Mouse (Mus musculus): ENCODE data around the gene Gins2. TPM values are rescaled to one million over a fixed set of nuclear protein-coding genes. Genes with fewer than 3 reads are reported as not detected.

Gene Gins2
- polyA plus RNA-seq, 2 experiments = 37.5 to 63.4 TPM

DNA sequence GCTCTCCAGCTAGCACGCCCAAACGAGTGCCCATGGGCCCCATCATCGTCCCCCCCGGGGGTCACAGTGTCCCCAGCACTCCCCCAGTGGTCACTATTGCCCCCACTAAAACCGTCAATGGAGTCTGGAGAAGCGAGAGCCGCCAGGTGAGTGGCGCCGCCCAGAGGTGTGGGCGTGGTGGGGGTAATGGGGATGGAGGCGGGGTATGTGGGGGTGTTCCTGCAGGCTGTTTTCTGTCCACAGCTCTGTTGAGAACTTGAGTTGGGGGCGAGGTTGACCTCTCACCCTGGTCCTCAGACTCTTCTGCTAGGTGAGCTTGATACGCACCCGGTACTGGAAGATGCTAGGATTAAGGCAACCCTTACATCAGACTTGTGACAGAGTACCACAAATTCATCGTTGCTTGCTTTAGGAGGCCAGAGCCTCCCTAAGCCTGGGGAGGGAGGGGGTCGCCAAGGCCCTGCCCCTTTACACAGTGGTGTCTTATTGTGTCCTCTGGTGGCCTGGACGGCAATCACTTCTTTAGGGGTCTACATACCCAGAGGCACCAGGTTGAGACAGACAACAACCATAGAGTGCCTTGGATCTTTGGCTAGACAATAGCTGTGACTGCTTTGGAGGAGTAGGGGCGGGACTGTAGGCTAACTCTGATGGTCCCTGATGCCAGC, 26.3 kb downstream of the Gins2 start:
- 85% methylated on average over 18 of the region's 18 CpGs for WGBS (ENCODE audit: insufficient replicate concordance)

DNA sequence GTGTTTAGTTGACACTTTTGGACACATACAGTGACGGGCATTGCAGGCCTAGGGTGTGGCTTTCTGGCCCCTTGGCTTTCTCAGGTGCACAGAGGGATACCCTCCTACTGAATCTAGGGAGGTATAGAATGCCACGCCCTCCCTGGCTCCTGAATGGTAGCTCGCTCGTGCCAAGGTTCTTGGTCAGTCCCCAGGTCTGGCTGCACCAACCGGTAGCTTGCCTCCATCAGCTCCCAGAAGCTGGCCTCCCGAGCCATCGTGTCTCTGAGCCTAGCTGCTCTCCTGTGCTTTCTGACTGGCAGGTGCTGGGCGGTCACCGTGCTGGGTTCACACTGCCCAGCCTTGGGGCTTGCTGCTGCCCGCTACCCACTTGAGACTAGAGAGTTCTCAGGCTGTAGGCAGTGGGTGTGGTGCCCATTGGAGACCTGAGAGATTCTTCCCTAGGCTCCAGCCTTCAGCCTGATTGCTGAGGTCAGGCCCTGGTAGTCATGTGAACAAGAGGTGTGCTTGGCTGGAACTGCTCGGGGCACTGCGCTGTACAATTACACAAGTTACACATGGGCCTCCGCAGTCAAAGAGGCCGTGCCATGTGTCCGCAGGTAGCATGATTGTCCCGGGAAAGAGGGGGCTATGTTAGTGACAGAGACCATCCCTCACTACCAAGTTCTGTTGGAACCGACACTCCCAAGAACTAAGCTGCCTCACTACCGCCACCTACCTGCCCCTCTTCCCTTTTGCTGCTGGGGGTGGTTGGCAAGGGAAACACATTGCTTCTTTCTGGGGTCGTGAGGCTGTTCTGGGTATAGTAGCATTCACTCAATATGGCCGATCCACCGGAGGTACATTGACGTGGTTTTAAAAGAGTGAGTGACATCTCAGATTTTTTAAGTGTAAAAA, 27.3 kb downstream of the Gins2 start:
- TF ChIP-seq CTCF (IDR thresholded peaks at IDR 0.05; ENCODE audit: low read depth) (peak; percentile 77), EP300 (IDR thresholded peaks at IDR 0.05; ENCODE audit: low read depth) (no peak)
- Histone ChIP-seq H3K27ac (no peak overlapping the region), H3K4me2 (ENCODE audit: low read depth) (no peak overlapping the region), H3K4me1 (replicated peaks; ENCODE audit: control insufficient read depth in 2 of 2, insufficient read depth in 2 of 2, low read length in 1 of 2) (peaks cover 0 to 3% of the 10 kb centered on the region in 2 experiments; a peak in 1 of 4 replicates), H3K9ac (replicated peaks) (no peak overlapping the region), H3K27me3 (ENCODE audit: control insufficient read depth, insufficient read depth, low read length) (no peaks in the 10 kb centered on the region), H3K36me3 (replicated peaks; ENCODE audit: control insufficient read depth, insufficient read depth, low read depth) (peaks cover 65% of the 10 kb centered on the region), H3K4me3 (ENCODE audit: insufficient read depth in 1 of 2, low read depth in 2 of 2, low read length in 2 of 2) (no peak overlapping the region), H3K9me3 (ENCODE audit: control insufficient read depth, low read length) (no peaks in the 10 kb centered on the region)
- no peak for ATAC-seq (ENCODE audit: insufficient read depth)
- DNase-seq (ENCODE audit: low read depth in 3 of 3, low spot score in 3 of 3) = no peak
- 77% methylated on average over 22 of the region's 22 CpGs for WGBS (ENCODE audit: insufficient replicate concordance)

More for the DNA sequence above, 26.3 kb downstream of the Gins2 start:
- Histone ChIP-seq H3K4me3 (ENCODE audit: insufficient read depth in 1 of 2, low read depth in 2 of 2, low read length in 2 of 2) (no peak overlapping the region), H3K27me3 (ENCODE audit: control insufficient read depth, insufficient read depth, low read length) (no peaks in the 10 kb centered on the region), H3K4me2 (ENCODE audit: low read depth) (no peak overlapping the region), H3K9ac (replicated peaks) (no peak overlapping the region), H3K4me1 (replicated peaks; ENCODE audit: control insufficient read depth in 2 of 2, insufficient read depth in 2 of 2, low read length in 1 of 2) (peaks cover 0 to 3% of the 10 kb centered on the region in 2 experiments; a peak in 1 of 4 replicates), H3K36me3 (replicated peaks; ENCODE audit: control insufficient read depth, insufficient read depth, low read depth) (peaks cover 69% of the 10 kb centered on the region), H3K27ac (no peak overlapping the region), H3K9me3 (ENCODE audit: control insufficient read depth, low read length) (no peaks in the 10 kb centered on the region)
- ATAC-seq (ENCODE audit: insufficient read depth) = no peak
- no peak for DNase-seq (ENCODE audit: low read depth in 3 of 3, low spot score in 3 of 3)
- TF ChIP-seq CTCF (IDR thresholded peaks at IDR 0.05; ENCODE audit: low read depth) = no peak
- no peak for TF ChIP-seq EP300 (IDR thresholded peaks at IDR 0.05; ENCODE audit: low read depth)

DNA sequence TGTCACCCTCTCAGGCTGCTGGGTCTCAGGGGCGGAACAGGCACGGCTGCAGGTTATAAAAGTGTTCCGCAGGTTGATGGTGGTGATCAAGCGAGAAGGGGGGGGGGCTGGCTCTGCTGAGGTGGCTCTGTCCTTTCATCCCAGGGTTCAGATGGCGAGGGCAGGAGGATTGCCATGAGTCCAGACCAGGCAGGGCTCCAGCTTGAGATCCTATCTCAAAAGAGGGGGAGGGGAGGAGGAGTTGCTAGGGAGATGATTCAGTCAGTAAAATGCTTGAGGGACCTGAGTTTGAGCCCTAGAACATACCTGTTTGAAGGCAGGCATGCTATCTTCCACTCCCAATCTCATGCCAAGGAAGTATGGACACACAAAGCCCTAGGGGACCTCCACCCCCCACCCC, 28.6 kb downstream of the Gins2 start:
- Histone ChIP-seq H3K4me1 (replicated peaks; ENCODE audit: control insufficient read depth in 2 of 2, insufficient read depth in 2 of 2, low read length in 1 of 2) (peaks cover 2 to 11% of the 10 kb centered on the region in 2 experiments; a peak in 3 of 4 replicates), H3K4me3 (ENCODE audit: insufficient read depth in 1 of 2, low read depth in 2 of 2, low read length in 2 of 2) (no peak overlapping the region), H3K27me3 (ENCODE audit: control insufficient read depth, insufficient read depth, low read length) (no peaks in the 10 kb centered on the region), H3K36me3 (replicated peaks; ENCODE audit: control insufficient read depth, insufficient read depth, low read depth) (peaks cover 58% of the 10 kb centered on the region), H3K4me2 (ENCODE audit: low read depth) (no peak overlapping the region), H3K27ac (no peak overlapping the region), H3K9ac (replicated peaks) (no peak overlapping the region), H3K9me3 (ENCODE audit: control insufficient read depth, low read length) (no peaks in the 10 kb centered on the region)
- TF ChIP-seq CTCF (IDR thresholded peaks at IDR 0.05; ENCODE audit: low read depth) (no peak), EP300 (IDR thresholded peaks at IDR 0.05; ENCODE audit: low read depth) (no peak)
- DNase-seq (ENCODE audit: low read depth in 3 of 3, low spot score in 3 of 3) (no peak), ATAC-seq (ENCODE audit: insufficient read depth) (no peak)
- WGBS (ENCODE audit: insufficient replicate concordance) = 75% methylated on average over 5 of the region's 5 CpGs

DNA sequence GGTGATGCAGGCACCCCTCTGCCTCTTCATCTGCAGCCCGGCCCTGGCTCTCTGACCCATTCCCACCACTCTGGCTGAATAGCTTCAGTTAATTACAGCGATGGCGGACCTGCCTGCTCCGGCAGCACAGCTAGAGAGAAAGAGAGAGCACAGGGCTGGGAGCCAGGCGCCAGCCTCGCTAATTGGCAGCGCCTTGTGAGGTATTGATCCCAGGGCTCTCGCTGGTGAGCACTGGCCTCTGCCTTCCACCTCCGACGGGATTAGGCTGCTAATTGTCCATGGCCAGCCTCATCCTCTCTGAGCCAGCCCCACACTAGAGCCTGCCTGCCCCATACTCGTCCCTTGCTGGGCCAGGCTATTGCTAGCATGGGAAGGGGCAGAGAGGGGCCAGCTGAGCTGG, 29.4 kb downstream of the Gins2 start:
- no peak for ATAC-seq (ENCODE audit: insufficient read depth)
- Histone ChIP-seq H3K9me3 (ENCODE audit: control insufficient read depth, low read length) (no peaks in the 10 kb centered on the region), H3K27me3 (ENCODE audit: control insufficient read depth, insufficient read depth, low read length) (no peaks in the 10 kb centered on the region), H3K4me1 (replicated peaks; ENCODE audit: control insufficient read depth in 2 of 2, insufficient read depth in 2 of 2, low read length in 1 of 2) (peaks cover 4 to 11% of the 10 kb centered on the region in 2 experiments; a peak in 3 of 4 replicates), H3K27ac (no peak overlapping the region), H3K4me3 (ENCODE audit: insufficient read depth in 1 of 2, low read depth in 2 of 2, low read length in 2 of 2) (no peak overlapping the region), H3K36me3 (replicated peaks; ENCODE audit: control insufficient read depth, insufficient read depth, low read depth) (peaks cover 60% of the 10 kb centered on the region), H3K4me2 (ENCODE audit: low read depth) (no peak overlapping the region), H3K9ac (replicated peaks) (no peak overlapping the region)
- TF ChIP-seq CTCF (IDR thresholded peaks at IDR 0.05; ENCODE audit: low read depth) (no peak), EP300 (IDR thresholded peaks at IDR 0.05; ENCODE audit: low read depth) (no peak)
- WGBS (ENCODE audit: insufficient replicate concordance) = 79% methylated on average over 11 of the region's 11 CpGs
- no peak for DNase-seq (ENCODE audit: low read depth in 3 of 3, low spot score in 3 of 3)

DNA sequence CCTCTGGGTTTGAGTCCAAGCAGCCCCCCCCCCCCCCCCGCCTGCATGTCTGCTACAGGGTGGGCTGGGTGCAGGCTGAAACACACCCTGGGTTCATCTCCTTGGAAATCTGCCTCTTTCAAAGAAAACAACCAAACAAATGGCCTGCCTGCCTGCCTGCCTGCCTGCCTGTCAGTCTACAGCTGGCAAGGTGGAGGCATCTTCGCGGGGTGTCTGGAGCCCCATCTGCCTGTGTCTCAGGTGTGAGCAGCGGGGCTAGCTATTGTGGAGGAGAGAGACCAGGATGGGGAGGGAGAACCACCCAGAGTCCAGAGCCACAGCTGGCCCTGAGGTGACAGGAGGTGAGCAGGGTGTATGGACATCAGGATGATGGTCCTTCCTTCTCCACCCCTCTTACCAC, 30.9 kb downstream of the Gins2 start:
- peaks cover 62% of the 10 kb centered on the region for H3K36me3 ChIP-seq (replicated peaks; ENCODE audit: control insufficient read depth, insufficient read depth, low read depth)
- H3K4me2 ChIP-seq (ENCODE audit: low read depth) = no peak overlapping the region
- DNase-seq (ENCODE audit: low read depth in 3 of 3, low spot score in 3 of 3) (no peak), ATAC-seq (ENCODE audit: insufficient read depth) (no peak)
- no peaks in the 10 kb centered on the region for H3K9me3 ChIP-seq (ENCODE audit: control insufficient read depth, low read length)
- no peak for TF ChIP-seq EP300 (IDR thresholded peaks at IDR 0.05; ENCODE audit: low read depth)
- TF ChIP-seq CTCF (IDR thresholded peaks at IDR 0.05; ENCODE audit: low read depth) = no peak
- no peak overlapping the region for H3K9ac ChIP-seq (replicated peaks)
- H3K4me1 ChIP-seq (replicated peaks; ENCODE audit: control insufficient read depth in 2 of 2, insufficient read depth in 2 of 2, low read length in 1 of 2) = peaks cover 4 to 8% of the 10 kb centered on the region in 2 experiments; a peak in 3 of 4 replicates
- no peak overlapping the region for H3K27ac ChIP-seq
- no peaks in the 10 kb centered on the region for H3K27me3 ChIP-seq (ENCODE audit: control insufficient read depth, insufficient read depth, low read length)
- WGBS (ENCODE audit: insufficient replicate concordance) = 76% methylated on average over 4 of the region's 4 CpGs
- no peak overlapping the region for H3K4me3 ChIP-seq (ENCODE audit: insufficient read depth in 1 of 2, low read depth in 2 of 2, low read length in 2 of 2)

Measured in liver, embryonic 14.5 days (tissue).